Mouse (Mus musculus) intestine, postnatal 0 days (tissue): ENCODE results near the gene Ddx41. TPM values are rescaled to one million over a fixed set of nuclear protein-coding genes. Genes with fewer than 3 reads are reported as not detected.

Source experiments
- ATAC-seq: fragments of 200-750 bp; cut with Nextera tagmentation; 2 replicates; pipeline ENCODE4 v1.8.0; 2017; ENCODE audit warnings: mild to moderate bottlenecking, moderate TSS enrichment, moderate library complexity
- H3K27ac ChIP-seq: fragments of 300-500 bp; sonication (generic); 2 replicates; pipeline ENCODE4 v1.5.1; 2014; ENCODE audit warnings: mild to moderate bottlenecking, low read depth, low read length, moderate library complexity
- H3K27me3 ChIP-seq: fragments of 300-500 bp; sonication (generic); replicated peaks from 2 replicates; pipeline ENCODE4 v1.6.1; 2014; ENCODE audit warnings: low read length, mixed read lengths; ENCODE audit not compliant: control insufficient read depth, insufficient read depth
- H3K36me3 ChIP-seq: fragments of 300-500 bp; sonication (generic); 2 replicates; pipeline ENCODE4 v1.6.1; 2014; ENCODE audit warnings: mild to moderate bottlenecking, moderate library complexity; ENCODE audit not compliant: control insufficient read depth, insufficient read depth
- H3K4me1 ChIP-seq: fragments of 300-500 bp; sonication (generic); replicated peaks from 2 replicates; pipeline ENCODE4 v1.6.1; 2014; ENCODE audit warnings: antibody characterized with exemption, low read length, mixed read lengths; ENCODE audit not compliant: control insufficient read depth, insufficient read depth
- H3K4me2 ChIP-seq: fragments of 300-500 bp; sonication (generic); replicated peaks from 2 replicates; pipeline ENCODE4 v1.6.1; 2014; ENCODE audit warnings: low read depth, mild to moderate bottlenecking, moderate library complexity
- H3K4me3 ChIP-seq: fragments of 300-500 bp; sonication (generic); 2 replicates; pipeline ENCODE4 v1.5.1; 2014; ENCODE audit warnings: low read depth, low read length
- H3K9ac ChIP-seq: fragments of 300-500 bp; sonication (generic); 2 replicates; pipeline ENCODE4 v1.6.1; 2014; ENCODE audit warnings: mild to moderate bottlenecking, low read depth, low read length
- H3K9me3 ChIP-seq: fragments of 300-500 bp; sonication (generic); 2 replicates; pipeline ENCODE4 v1.6.1; 2016; ENCODE audit warnings: mixed run types; ENCODE audit not compliant: control insufficient read depth
- CTCF ChIP-seq: sonication (generic); IDR thresholded peaks from 2 replicates; pipeline ENCODE4 v1.5.1; 2016; ENCODE audit warnings: low read depth, mild to moderate bottlenecking, control low read depth, antibody characterized with exemption, moderate library complexity
- WGBS: fragments of 180-500 bp; shearing (Covaris S2); extraction: QIAGEN DNeasy Blood & Tissue Kit; methylation state at CpG from one replicate; pipeline ENCODE4 v1.1.7; 2014; 5-methylcytosine and 5-hydroxymethylcytosine counted together
- polyA plus RNA-seq: library from polyadenylated mRNA; unstranded; fragments of >200 nt; fragmentation: Nextera tagmentation; extraction: Ambion mirVana; gene quantifications from 2 replicates; pipeline ENCODE4 v1.2.1, GENCODE M21; 2015

Ddx41 gene
- polyA plus RNA-seq, 1 experiment from 2014 or later, result 23.2 TPM

GRCm38 (mm10) chr13:55529198-55529915, 7.1 kb downstream of the Ddx41 start, which contains the start of gene Dok3:
Gene Dok3 (minus strand): TSS chr13:55529296.
- ATAC-seq, result no peak
- Histone ChIP-seq H3K9ac (no peak within 1 kb of the TSS), H3K27me3 (no peaks in the 10 kb centered on the region), H3K27ac (no peak within 1 kb of the TSS; the same call in 1 of the 2 replicates), H3K4me3 (no peak within 1 kb of the TSS), H3K4me2 (no peak within 1 kb of the TSS), H3K4me1 (no peaks in the 10 kb centered on the region), H3K9me3 (no peaks in the 10 kb centered on the region), H3K36me3 (peaks cover 42% of the 10 kb centered on the region)
- 67% methylated on average over 8 of the region's 8 CpGs for WGBS
- no peak for TF ChIP-seq CTCF

GRCm38 (mm10) chr13:55527834-55528772, 8.4 kb downstream of the Ddx41 start:
- ATAC-seq, result no peak; the same call in 1 of the 2 replicates
- Histone ChIP-seq H3K27ac (no peak overlapping the region), H3K4me2 (no peak overlapping the region), H3K4me3 (no peak overlapping the region), H3K9ac (no peak overlapping the region), H3K36me3 (peaks cover 32% of the 10 kb centered on the region), H3K9me3 (no peaks in the 10 kb centered on the region), H3K4me1 (no peaks in the 10 kb centered on the region), H3K27me3 (no peaks in the 10 kb centered on the region)
- no peak for TF ChIP-seq CTCF
- WGBS, result 73% methylated on average over 18 of the region's 18 CpGs

GRCm38 (mm10) chr13:55527212-55527611, 9.2 kb downstream of the Ddx41 start:
- H3K4me3 ChIP-seq, result no peak overlapping the region

GRCm38 (mm10) chr13:55525733-55526553, 10.5 kb downstream of the Ddx41 start:
- H3K4me1 ChIP-seq, result no peaks in the 10 kb centered on the region
- H3K9me3 ChIP-seq, result no peaks in the 10 kb centered on the region
- no peak overlapping the region for H3K4me2 ChIP-seq
- 77% methylated on average over 16 of the region's 16 CpGs for WGBS
- TF ChIP-seq CTCF, result no peak
- peaks cover 15% of the 10 kb centered on the region; the same call in 1 of the 2 replicates for H3K36me3 ChIP-seq
- no peak overlapping the region for H3K9ac ChIP-seq
- H3K27ac ChIP-seq, result no peak overlapping the region
- no peak for ATAC-seq
- no peaks in the 10 kb centered on the region for H3K27me3 ChIP-seq
- H3K4me3 ChIP-seq, result no peak overlapping the region

More at GRCm38 (mm10) chr13:55527212-55527611, 9.2 kb downstream of the Ddx41 start:
- Histone ChIP-seq H3K9ac (no peak overlapping the region), H3K9me3 (no peaks in the 10 kb centered on the region), H3K36me3 (peaks cover 27% of the 10 kb centered on the region), H3K4me2 (no peak overlapping the region), H3K27me3 (no peaks in the 10 kb centered on the region), H3K4me1 (no peaks in the 10 kb centered on the region), H3K27ac (no peak overlapping the region)
- WGBS, result 86% methylated on average over 16 of the region's 16 CpGs
- no peak for TF ChIP-seq CTCF
- ATAC-seq, result no peak

GRCm38 (mm10) chr13:55523951-55524600, 12.4 kb downstream of the Ddx41 start:
- Histone ChIP-seq H3K4me3 (no peak overlapping the region), H3K27me3 (no peaks in the 10 kb centered on the region), H3K4me2 (no peak overlapping the region), H3K9me3 (no peaks in the 10 kb centered on the region), H3K27ac (no peak overlapping the region), H3K4me1 (no peaks in the 10 kb centered on the region), H3K9ac (no peak overlapping the region), H3K36me3 (no peaks in the 10 kb centered on the region)
- no peak for TF ChIP-seq CTCF
- ATAC-seq, result no peak
- WGBS, result 91% methylated on average over 23 of the region's 23 CpGs
